Mouse (Mus musculus) right cerebral cortex, adult 18-20 months (tissue): Measurements from ENCODE around the gene Samd4.

Experiments
- DNase-seq: peaks from one replicate; pipeline ENCODE4 v3.0.0; 2022; ENCODE audit warnings: mixed read lengths

The Samd4 gene

DNA sequence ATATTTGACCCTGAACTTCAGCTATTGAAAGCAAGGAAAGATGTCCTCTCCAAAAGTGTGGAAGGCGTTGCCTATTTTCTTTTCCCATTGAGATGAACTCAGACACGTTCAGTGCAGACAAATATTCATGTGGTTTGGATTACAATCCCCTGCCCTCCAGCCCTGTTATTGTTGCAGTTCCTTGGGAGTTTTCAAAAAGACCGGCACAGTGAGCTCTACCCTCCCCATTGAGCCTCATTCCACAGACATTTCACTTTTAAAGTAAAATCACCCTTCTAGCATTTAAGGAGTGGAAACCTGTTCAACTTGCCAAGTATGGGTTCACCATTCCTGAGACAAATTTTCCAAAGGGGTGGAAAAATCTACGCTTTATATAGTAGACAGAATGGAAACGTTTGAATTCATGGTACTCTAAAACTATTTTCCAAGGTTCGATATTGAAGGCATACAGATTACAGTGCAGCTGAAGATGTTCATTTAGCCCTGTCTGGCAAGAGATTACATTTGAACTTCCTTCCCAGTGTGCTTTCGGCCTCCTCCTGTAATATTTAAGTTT is 76.6 kb downstream of the Samd4 start:
- DNase-seq: no peak

- no peak for DNase-seq
Measured at GRCm38 (mm10) chr14:46959831-46960230, 77.2 kb downstream of the Samd4 start.

DNA sequence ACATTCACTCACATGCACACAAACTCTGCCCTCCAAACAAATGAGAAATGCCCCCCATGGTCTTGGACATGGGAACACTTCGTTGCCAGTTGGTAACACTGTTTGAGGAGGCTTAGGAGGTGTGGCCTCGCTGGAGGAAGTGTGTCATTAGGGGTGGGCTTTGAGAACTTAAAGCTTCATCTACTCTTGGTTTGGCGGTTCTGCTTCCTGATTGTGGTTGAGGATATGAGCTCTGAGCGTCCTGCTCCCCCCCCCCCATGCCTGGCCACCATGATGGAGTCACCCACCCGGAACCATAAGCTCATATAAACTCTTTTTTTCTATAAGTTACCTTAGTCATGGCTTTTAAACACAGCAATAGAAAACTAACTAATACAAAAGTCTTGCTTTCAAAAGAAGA is 80.2 kb downstream of the Samd4 start:
- DNase-seq: no peak

DNA sequence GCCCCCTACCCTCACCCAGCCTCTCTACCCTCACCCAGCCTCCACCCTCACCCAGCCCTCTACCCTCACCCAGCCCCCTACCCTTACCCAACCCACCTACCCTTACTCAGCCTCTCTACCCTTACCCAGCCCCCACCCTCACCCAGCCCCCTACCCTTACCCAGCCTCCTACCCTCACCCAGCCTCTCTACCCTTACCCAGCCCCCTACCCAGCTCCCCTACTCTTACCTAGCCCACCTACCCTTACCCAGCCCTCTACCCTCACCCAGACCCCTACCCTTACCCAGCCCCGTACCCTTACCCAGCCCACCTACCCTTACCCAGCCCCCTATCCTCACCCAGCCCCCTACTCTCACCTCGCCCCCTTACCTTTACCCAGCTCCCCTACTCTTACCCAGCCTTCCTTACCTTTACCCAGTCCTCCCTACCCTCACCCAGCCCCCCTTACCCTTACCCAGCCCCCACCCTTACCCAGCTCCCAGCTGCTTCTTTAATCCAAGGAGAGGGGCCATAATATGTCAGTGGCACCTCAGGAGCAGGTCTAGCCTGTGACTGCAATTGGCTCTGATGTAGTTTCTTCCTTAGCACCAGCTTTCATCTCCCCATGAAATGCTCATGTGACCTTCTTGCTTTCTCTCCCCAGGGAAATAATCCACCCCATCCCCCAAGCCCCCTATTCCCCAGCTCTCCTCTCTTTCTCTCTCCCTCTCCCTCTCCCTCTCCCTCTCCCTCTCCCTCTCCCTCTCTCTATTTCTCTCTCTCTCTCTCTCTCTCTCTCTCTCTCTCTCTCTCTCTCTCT is 81.6 kb downstream of the Samd4 start:
- no peak for DNase-seq

DNA sequence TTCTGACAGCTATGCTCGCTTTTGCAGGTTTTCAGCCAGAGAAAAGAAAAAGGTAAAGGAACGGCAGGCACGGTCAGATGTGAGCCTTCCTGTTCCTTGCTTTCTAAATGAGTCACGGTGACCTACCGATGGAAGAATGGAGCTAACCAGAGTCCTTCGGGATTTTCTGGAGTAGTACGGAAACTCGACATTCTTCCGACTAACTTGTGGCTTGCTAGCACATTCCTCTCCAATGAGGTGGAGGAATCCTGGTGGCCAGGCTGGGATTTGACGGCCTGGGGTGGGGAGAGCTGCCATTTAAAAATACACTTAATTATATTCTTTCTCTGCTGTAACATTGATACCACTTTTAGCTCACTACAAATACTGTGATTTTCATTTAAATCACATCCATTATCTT is 83.6 kb downstream of the Samd4 start:
- no peak for DNase-seq

GRCm38 (mm10) chr14:46968046-46968445 is 85.4 kb downstream of the Samd4 start:
- no peak for DNase-seq

- peak; percentile 66 for DNase-seq
Measured at GRCm38 (mm10) chr14:46970673-46971072, 88.0 kb downstream of the Samd4 start.

GRCm38 (mm10) chr14:46971802-46972201 is 89.1 kb downstream of the Samd4 start:
- DNase-seq: no peak

DNA sequence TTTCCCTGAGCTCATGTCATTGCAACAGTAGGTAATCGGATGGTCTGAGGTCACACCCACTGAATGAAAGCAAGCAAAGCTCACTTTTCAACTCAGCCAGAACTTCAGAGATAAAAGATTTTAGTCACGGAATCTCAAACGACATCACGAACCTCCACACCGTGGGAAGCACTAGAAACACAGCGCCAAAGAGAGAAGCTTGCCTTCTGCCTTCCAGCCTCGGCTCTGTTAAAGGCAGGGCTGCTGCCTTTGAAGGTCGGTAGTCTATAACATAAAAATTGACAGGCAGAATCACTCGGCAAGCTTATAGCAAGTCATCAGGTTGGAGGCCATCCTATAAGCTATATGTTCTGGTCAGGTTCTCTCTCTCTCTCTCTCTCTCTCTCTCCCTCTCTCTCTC is 92.2 kb downstream of the Samd4 start:
- DNase-seq: no peak

- no peak for DNase-seq
Measured at GRCm38 (mm10) chr14:46975969-46976368, 93.3 kb downstream of the Samd4 start.

DNA sequence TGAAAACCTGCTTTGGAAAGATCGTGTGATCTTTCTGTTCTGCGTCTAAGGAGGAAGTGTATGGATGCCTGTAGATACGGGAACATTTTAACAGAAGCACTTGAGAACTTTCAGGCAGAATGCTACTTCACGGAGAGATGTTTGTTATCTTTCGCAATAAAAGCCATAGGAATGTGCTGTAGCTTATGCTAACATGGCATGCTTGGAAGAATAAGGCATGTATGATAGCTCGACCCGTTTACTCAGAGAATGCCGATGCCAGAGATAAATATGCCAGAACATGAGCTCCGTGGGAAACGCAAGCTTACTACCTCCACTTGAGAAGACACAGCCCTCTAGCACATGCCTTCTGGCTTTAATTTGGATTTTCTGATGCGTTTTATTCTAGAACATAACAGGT is 94.1 kb downstream of the Samd4 start:
- no peak for DNase-seq

DNA sequence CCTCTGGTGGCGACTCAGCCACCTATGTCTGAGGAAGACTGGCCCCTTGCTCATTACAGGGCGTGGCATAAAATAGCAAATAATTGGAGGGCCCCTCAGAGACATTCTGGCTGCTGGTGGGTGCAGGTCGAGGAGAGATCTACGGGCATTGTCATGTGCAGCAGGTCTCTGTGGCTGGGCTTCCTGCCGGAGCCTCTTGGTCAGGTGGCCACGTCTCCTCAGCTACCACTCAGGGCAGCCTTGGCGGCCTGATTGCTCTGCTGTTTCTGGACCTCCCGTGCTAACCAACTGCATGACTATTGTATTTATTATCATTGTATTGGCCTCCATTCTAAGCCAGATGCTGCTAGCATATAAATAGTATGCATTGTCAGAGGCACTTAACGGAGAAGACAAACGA is 95.0 kb downstream of the Samd4 start:
- DNase-seq: no peak

- no peak for DNase-seq
Measured at GRCm38 (mm10) chr14:46979172-46979571, 96.5 kb downstream of the Samd4 start.

DNA sequence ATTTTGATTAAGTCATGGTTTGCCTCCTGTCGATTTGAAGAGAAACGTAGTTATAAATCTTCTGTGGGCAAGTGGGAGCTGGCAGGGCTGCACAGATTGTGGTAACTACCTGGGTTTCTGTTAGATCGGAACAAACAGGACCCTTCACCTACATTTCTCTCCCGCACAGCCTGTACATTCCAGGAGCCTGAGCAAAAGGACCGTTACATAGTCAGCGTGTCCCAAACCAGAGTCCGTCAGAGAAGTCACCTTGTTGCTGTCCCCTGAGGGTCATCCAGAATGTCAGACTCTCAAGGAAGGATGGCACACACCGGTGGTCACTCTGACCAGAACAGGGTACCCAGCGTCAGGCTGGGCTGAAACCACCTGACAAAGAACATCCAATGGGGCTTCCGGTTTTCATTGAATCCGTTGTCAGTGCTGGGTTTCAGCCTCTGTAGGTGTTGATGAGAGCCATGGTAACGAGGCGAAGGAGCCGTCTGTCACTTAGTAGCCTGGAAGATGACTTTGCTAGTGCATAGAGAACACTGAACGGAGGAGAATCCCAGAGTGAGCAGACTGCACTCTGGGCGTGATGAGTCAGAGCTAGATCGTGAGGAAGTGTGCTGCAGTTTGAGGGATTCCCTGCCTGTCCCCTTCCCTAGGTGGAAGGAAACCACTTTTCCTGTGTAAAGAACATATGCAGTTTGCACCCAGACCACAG is 98.2 kb downstream of the Samd4 start:
- DNase-seq: peak; percentile 73

GRCm38 (mm10) chr14:46982106-46982505 is 99.5 kb downstream of the Samd4 start:
- no peak for DNase-seq

DNA sequence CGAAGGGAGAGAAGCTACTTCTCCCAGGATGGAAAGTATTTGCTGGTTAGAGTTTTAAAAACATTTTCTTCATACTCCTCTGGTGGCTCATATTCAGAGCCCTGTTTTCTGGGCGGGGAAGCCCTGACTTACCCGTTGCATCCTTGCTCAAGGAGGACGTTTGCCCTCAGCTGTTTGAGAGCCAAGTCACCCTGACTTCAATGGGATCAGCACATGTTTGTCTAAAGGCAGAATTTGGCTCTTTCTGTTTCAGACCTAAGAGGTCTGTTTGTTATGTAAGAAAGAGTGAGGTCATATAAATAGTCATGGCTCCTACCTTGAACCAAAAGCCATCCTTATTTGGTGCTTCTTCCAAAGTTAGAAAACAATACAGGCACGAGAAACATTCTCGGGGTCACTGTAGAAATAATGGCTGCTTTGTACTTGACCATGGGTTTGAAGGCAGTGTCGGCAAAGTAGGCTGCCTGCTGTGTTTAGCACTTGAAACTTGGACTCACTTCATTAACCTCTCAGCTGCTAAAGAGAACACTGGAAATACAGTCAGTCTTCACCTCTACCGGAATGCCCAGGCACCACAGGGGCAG is 102.0 kb downstream of the Samd4 start:
- no peak for DNase-seq

DNA sequence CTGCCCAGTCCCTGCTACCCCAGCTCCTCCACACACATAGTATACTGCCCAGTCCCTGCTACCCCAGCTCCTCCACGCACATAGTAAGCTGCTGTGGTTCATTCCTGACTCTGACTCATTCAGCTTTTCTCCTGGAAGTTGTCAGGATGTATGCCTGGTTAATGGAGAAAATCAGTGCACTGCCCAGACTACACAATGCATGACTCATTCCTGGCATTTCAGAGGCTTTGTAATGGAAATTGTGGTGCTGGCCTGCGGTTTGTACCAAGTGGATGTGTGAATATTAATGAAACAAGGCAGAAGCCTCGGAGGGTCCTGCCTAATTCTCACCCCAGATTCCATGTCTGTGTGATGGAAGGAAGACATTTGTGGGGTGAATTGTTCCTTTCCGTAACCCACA is 107.0 kb downstream of the Samd4 start:
- peak; percentile 29 for DNase-seq

GRCm38 (mm10) chr14:46990450-46990849 is 107.8 kb downstream of the Samd4 start:
- no peak for DNase-seq

DNA sequence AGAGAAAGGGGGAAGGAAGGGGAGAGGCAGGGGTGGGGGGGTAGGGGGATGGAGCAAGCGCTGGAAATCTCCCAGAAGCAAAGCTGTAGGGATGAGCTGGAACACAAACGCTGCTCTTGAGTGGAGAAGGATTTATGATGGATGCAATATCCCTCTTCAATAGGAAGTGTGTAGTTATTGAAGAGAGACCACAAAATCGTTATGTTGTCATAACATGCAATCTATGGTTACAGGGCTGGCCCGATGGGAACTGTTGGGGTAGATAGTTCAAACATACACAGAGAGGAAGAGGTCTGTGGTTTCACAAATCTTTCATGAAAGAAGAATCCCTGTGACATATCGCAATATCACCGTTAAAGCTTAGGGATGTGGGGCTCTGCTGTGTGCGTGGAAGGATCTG is 112.0 kb downstream of the Samd4 start:
- no peak for DNase-seq

GRCm38 (mm10) chr14:46999321-47000025 is 116.8 kb downstream of the Samd4 start:
- DNase-seq: no peak

GRCm38 (mm10) chr14:47000096-47000736 is 117.6 kb downstream of the Samd4 start:
- DNase-seq: no peak
